Mouse (Mus musculus) MEL (cell line): ENCODE results near the gene Zscan5b. TPM values are rescaled to one million over a fixed set of nuclear protein-coding genes. Genes with fewer than 3 reads are reported as not detected.
A peak's percentile ranks its signal among the peaks of the same experiment; 100 is the strongest.

Source experiments
- DNase-seq: peaks from one replicate; pipeline ENCODE4 v3.0.0; 2011; ENCODE audit warnings: low read depth, low spot score
- H3K27ac ChIP-seq: 2 replicates; pipeline ENCODE4 v1.5.1; 2012; ENCODE audit warnings: low read depth, mild to moderate bottlenecking, control low read depth, low read length, moderate library complexity; ENCODE audit not compliant: control insufficient read depth
- H3K27me3 ChIP-seq, 2 experiments: fragments of 150-350 bp in 1 of 2; sonication (generic) in 1 of 2; 2 replicates each; pipeline ENCODE4 v1.6.1; 2012; ENCODE audit warnings: low read length in 2 of 2, mild to moderate bottlenecking in 2 of 2, improper control_type of control experiment in 1 of 2, moderate library complexity in 1 of 2; ENCODE audit not compliant: insufficient read depth in 2 of 2, control insufficient read depth in 1 of 2
- H3K36me3 ChIP-seq, 2 experiments: 2 replicates each; pipeline ENCODE4 v1.6.1; 2012 to 2014; ENCODE audit warnings: low read length in 2 of 2, improper control_type of control experiment in 1 of 2, inconsistent platforms in 1 of 2, mild to moderate bottlenecking in 1 of 2; ENCODE audit not compliant: insufficient read depth in 2 of 2, control insufficient read depth in 1 of 2
- H3K4me1 ChIP-seq, 2 experiments: fragments of 150-350 bp in 1 of 2; sonication (generic) in 1 of 2; 2 replicates each; pipeline ENCODE4 v1.6.1; 2012; ENCODE audit warnings: low read length in 2 of 2, improper control_type of control experiment in 1 of 2, mild to moderate bottlenecking in 1 of 2; ENCODE audit not compliant: insufficient read depth in 2 of 2, control insufficient read depth in 1 of 2
- H3K4me3 ChIP-seq, 2 experiments: fragments of 150-350 bp in 1 of 2; sonication (generic) in 1 of 2; 2 replicates each; pipeline ENCODE4 v1.5.1; 2012; ENCODE audit warnings: low read depth in 2 of 2, low read length in 2 of 2, mild to moderate bottlenecking in 2 of 2, moderate library complexity in 2 of 2, control low read depth in 1 of 2, improper control_type of control experiment in 1 of 2; ENCODE audit not compliant: control insufficient read depth in 1 of 2, insufficient read depth in 1 of 2
- H3K79me2 ChIP-seq: 2 replicates; pipeline ENCODE4 v1.6.1; 2012; ENCODE audit warnings: mild to moderate bottlenecking, low read length, moderate library complexity; ENCODE audit not compliant: control insufficient read depth, poor library complexity, insufficient read depth
- H3K9ac ChIP-seq: 2 replicates; pipeline ENCODE4 v1.6.1; 2012; ENCODE audit warnings: low read depth, mild to moderate bottlenecking, control low read depth, low read length, moderate library complexity; ENCODE audit not compliant: control insufficient read depth, poor library complexity, severe bottlenecking
- H3K9me3 ChIP-seq: fragments of 150-350 bp; sonication (generic); replicated peaks from 2 replicates; pipeline ENCODE4 v1.6.1; 2012; ENCODE audit warnings: mild to moderate bottlenecking, low read length, improper control_type of control experiment, moderate library complexity; ENCODE audit not compliant: insufficient read depth
- BHLHE40 ChIP-seq: IDR thresholded peaks from 2 replicates; pipeline ENCODE4 v1.6.1; 2012; ENCODE audit warnings: low read depth, mild to moderate bottlenecking, inconsistent platforms, low read length, improper control_type of control experiment, borderline replicate concordance
- CHD2 ChIP-seq: IDR thresholded peaks from 2 replicates; pipeline ENCODE4 v1.6.1; 2011; ENCODE audit warnings: low read length, improper control_type of control experiment
- E2F4 ChIP-seq: IDR thresholded peaks from 2 replicates; pipeline ENCODE4 v1.6.1; 2011; ENCODE audit warnings: low read depth, low read length, improper control_type of control experiment, borderline replicate concordance
- EP300 ChIP-seq, 2 experiments: IDR thresholded peaks; 2 replicates each; pipeline ENCODE4 v1.6.1; 2011; ENCODE audit warnings: improper control_type of control experiment in 2 of 2, low read length in 2 of 2, low read depth in 1 of 2, mild to moderate bottlenecking in 1 of 2
- ETS1 ChIP-seq: IDR thresholded peaks from 2 replicates; pipeline ENCODE4 v1.6.1; 2012; ENCODE audit warnings: low read depth, mild to moderate bottlenecking, inconsistent platforms, low read length, improper control_type of control experiment, moderate library complexity
- GABPA ChIP-seq: IDR thresholded peaks from 2 replicates; pipeline ENCODE4 v1.6.1; 2012; ENCODE audit warnings: low read depth, mild to moderate bottlenecking, inconsistent platforms, low read length, improper control_type of control experiment, moderate library complexity
- GATA1 ChIP-seq: IDR thresholded peaks from 2 replicates; pipeline ENCODE4 v1.6.1; 2011; ENCODE audit warnings: low read depth, low read length, improper control_type of control experiment
- HCFC1 ChIP-seq: IDR thresholded peaks from 2 replicates; pipeline ENCODE4 v1.6.1; 2012; ENCODE audit warnings: low read depth, mild to moderate bottlenecking, inconsistent platforms, low read length, improper control_type of control experiment, moderate library complexity
- JUND ChIP-seq: IDR thresholded peaks from 2 replicates; pipeline ENCODE4 v1.6.1; 2011; ENCODE audit warnings: low read depth, mild to moderate bottlenecking, improper control_type of control experiment, low read length
- KAT2A ChIP-seq: conservative IDR thresholded peaks from 2 replicates; pipeline ENCODE4 v1.6.1; 2012; ENCODE audit warnings: low read depth, low read length, improper control_type of control experiment, inconsistent platforms
- MAFK ChIP-seq: IDR thresholded peaks from 2 replicates; pipeline ENCODE4 v1.6.1; 2011; ENCODE audit warnings: low read depth, mild to moderate bottlenecking, low read length, improper control_type of control experiment, borderline replicate concordance
- MAX ChIP-seq: IDR thresholded peaks from 2 replicates; pipeline ENCODE4 v1.6.1; 2011; ENCODE audit warnings: low read length, improper control_type of control experiment
- MAZ ChIP-seq: IDR thresholded peaks from 2 replicates; pipeline ENCODE4 v1.6.1; 2012; ENCODE audit warnings: low read depth, mild to moderate bottlenecking, inconsistent platforms, low read length, improper control_type of control experiment
- MXI1 ChIP-seq: IDR thresholded peaks from 2 replicates; pipeline ENCODE4 v1.6.1; 2011; ENCODE audit warnings: mild to moderate bottlenecking, low read depth, low read length, improper control_type of control experiment
- MYC ChIP-seq: IDR thresholded peaks from 2 replicates; pipeline ENCODE4 v1.6.1; 2011; ENCODE audit warnings: low read depth, mild to moderate bottlenecking, low read length, improper control_type of control experiment, moderate library complexity
- NELFE ChIP-seq: IDR thresholded peaks from 2 replicates; pipeline ENCODE4 v1.6.1; 2011; ENCODE audit warnings: low read depth, low read length, improper control_type of control experiment
- NRF1 ChIP-seq: IDR thresholded peaks from 2 replicates; pipeline ENCODE4 v1.6.1; 2014; ENCODE audit warnings: low read depth, mild to moderate bottlenecking, inconsistent platforms, low read length, improper control_type of control experiment, moderate library complexity; ENCODE audit not compliant: poor library complexity, insufficient read depth, severe bottlenecking
- POLR2AphosphoS2 ChIP-seq: IDR thresholded peaks from 2 replicates; pipeline ENCODE4 v1.6.1; 2011; ENCODE audit warnings: low read length, improper control_type of control experiment
- SIN3A ChIP-seq: IDR thresholded peaks from 2 replicates; pipeline ENCODE4 v1.6.1; 2012; ENCODE audit warnings: low read length, improper control_type of control experiment, inconsistent platforms
- SMC3 ChIP-seq: IDR thresholded peaks from 2 replicates; pipeline ENCODE4 v1.6.1; 2011; ENCODE audit warnings: low read depth, low read length, improper control_type of control experiment
- TBP ChIP-seq: IDR thresholded peaks from 2 replicates; pipeline ENCODE4 v1.8.0; 2011; ENCODE audit warnings: low read depth, low read length, improper control_type of control experiment
- TCF12 ChIP-seq: IDR thresholded peaks from 2 replicates; pipeline ENCODE4 v1.6.1; 2014; ENCODE audit warnings: low read depth, mild to moderate bottlenecking, inconsistent platforms, low read length, improper control_type of control experiment, moderate library complexity
- USF1 ChIP-seq: IDR thresholded peaks from 2 replicates; pipeline ENCODE4 v1.6.1; 2014; ENCODE audit warnings: low read depth, mild to moderate bottlenecking, inconsistent platforms, low read length, improper control_type of control experiment, moderate library complexity
- ZKSCAN1 ChIP-seq: IDR thresholded peaks from 2 replicates; pipeline ENCODE4 v1.6.1; 2012; ENCODE audit warnings: low read depth, mild to moderate bottlenecking, inconsistent platforms, low read length, improper control_type of control experiment, moderate library complexity
- polyA plus RNA-seq, 2 experiments: library from polyadenylated mRNA; stranded (reverse) in 1 of 2; unstranded in 1 of 2; fragments of >175 nt in 1 of 2; fragments of >200 nt in 1 of 2; gene quantifications; 2 replicates each; pipeline versions ENCODE4 v1.2.1 to v1.2.4; 2012; ENCODE audit warnings: low replicate concordance in 2 of 2, low read depth in 1 of 2; ENCODE audit not compliant: insufficient read length in 2 of 2, insufficient read depth in 1 of 2, missing spikeins in 1 of 2
- total RNA-seq: library from RNA; depleted of rRNA; stranded (reverse); fragments of 300-350 nt; gene quantifications from 2 replicates; pipeline ENCODE4 v1.2.3, GENCODE M21; 2012; rRNA removed

The Zscan5b gene
- total RNA-seq (not detected in 2 replicates), polyA plus RNA-seq (not detected)

- no peaks in the 10 kb centered on the region for H3K4me1 ChIP-seq
- TF ChIP-seq E2F4 (no peak), SMC3 (no peak), MYC (no peak), NRF1 (no peak), ETS1 (no peak), MXI1 (no peak), HCFC1 (no peak), TCF12 (no peak), JUND (no peak), CHD2 (no peak), GATA1 (no peak), ZKSCAN1 (no peak), KAT2A (no peak), MAZ (no peak), NELFE (no peak), TBP (no peak), BHLHE40 (no peak), POLR2AphosphoS2 (no peak)
- TF ChIP-seq, all 39 proteins: peak for 0
- Histone ChIP-seq H3K4me3 (no peak within 1 kb of the TSS), H3K9ac (no peak within 1 kb of the TSS), H3K36me3 (no peaks in the 10 kb centered on the region), H3K27me3 (no peaks in the 10 kb centered on the region), H3K9me3 (no peaks in the 10 kb centered on the region), H3K27ac (no peak within 1 kb of the TSS), H3K79me2 (no peaks in the 10 kb centered on the region)
- DNase-seq: no peak
Observed at GRCm38 (mm10) chr7:6221978-6222377, at the start of gene Zscan5b. Zscan5b (plus strand) TSS chr7:6222278.

GRCm38 (mm10) chr7:6172674-6173244, 49.3 kb upstream of the Zscan5b start:
- 0 out of 2 replicates have a peak, but pooled peaks have one; percentile 19 for TF ChIP-seq SIN3A
- no peak for TF ChIP-seq CHD2
- no peak for TF ChIP-seq ETS1
- no peak for TF ChIP-seq MYC
- no peak for TF ChIP-seq MAX
- TF ChIP-seq ZKSCAN1: no peak
- no peak for TF ChIP-seq EP300 (IDR thresholded peaks at IDR 0.05; ENCODE audit: low read depth in 1 of 2, low read length in 2 of 2)
- no peak; the same call in 1 of the 2 replicates for TF ChIP-seq MXI1
- no peak for TF ChIP-seq TCF12
- TF ChIP-seq MAFK: no peak
- peak; percentile 43; the same call in 1 of the 2 replicates for TF ChIP-seq BHLHE40
- no peak for TF ChIP-seq GABPA
- TF ChIP-seq POLR2AphosphoS2: no peak
- 0 out of 2 replicates have a peak, but pooled peaks have one; percentile 15 for TF ChIP-seq USF1
- Histone ChIP-seq H3K9me3 (no peaks in the 10 kb centered on the region), H3K27me3 (no peaks in the 10 kb centered on the region), H3K27ac (peak overlapping the region; percentile 57), H3K79me2 (peaks cover 8% of the 10 kb centered on the region), H3K36me3 (peaks cover 0 to 19% of the 10 kb centered on the region in 2 experiments; a peak in 2 of 4 replicates), H3K4me3 (peak overlapping the region; percentile 74 to 83), H3K9ac (peak overlapping the region; percentile 77), H3K4me1 (peaks cover 2 to 16% of the 10 kb centered on the region in 2 experiments; a peak in 3 of 4 replicates)
- DNase-seq: peak; percentile 51
